Mouse (Mus musculus): ENCODE measurements around the gene Plxna3.

Plxna3 gene

GRCm38 (mm10) chrX:74368209-74368909 lies 39.5 kb downstream of the Plxna3 start:
- in situ Hi-C loops (cut with MboI, MseI) = no loop called here

DNA sequence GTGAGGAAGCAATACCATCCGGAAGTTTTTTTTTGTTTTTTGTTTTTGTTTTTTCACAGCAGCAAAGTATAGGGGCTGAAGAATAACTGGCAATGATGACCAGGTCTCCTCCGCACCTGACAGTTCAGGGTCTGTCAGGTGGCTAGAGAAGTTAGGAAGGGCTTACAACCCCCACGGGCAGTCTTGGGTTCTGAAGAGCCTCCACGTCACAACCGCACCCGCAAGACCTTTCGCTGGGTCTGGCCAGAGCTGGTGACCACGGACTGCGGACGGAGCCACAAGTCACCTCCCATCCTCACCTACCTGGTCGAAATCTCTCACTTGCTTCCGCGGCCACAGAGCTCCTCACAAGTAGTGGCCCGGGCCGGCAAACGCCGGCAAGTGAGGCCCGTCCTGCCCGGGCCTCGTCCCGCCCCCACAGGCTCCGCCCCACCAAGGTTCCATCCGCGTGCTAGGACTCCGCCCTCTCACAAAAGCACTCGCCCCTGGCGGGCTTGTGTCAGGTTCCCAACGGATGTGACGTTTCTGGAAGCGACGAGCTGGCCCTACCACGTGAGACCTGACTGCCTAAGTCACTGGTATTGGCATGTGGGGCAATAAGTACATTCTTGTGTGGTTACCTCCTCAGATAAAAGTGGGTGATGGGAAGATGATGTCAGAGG lies 44.2 kb downstream of the Plxna3 start, which contains the start of the genes Ubl4a and Slc10a3:
TSS of gene Ubl4a (minus strand) at position 331 of the 662 bp plus-strand sequence.
TSS of gene Slc10a3 (minus strand) at position 462 of the 662 bp plus-strand sequence.
- in situ Hi-C loops (cut with MboI, MseI) = no loop called here

- in situ Hi-C loops (cut with MboI, MseI) = no loop called here
These were observed 55.6 kb downstream of the Plxna3 start for GRCm38 (mm10) chrX:74384451-74384850.

GRCm38 (mm10) chrX:74388153-74388552 lies 59.3 kb downstream of the Plxna3 start:
- in situ Hi-C loops (cut with MboI, MseI) = no loop called here

DNA sequence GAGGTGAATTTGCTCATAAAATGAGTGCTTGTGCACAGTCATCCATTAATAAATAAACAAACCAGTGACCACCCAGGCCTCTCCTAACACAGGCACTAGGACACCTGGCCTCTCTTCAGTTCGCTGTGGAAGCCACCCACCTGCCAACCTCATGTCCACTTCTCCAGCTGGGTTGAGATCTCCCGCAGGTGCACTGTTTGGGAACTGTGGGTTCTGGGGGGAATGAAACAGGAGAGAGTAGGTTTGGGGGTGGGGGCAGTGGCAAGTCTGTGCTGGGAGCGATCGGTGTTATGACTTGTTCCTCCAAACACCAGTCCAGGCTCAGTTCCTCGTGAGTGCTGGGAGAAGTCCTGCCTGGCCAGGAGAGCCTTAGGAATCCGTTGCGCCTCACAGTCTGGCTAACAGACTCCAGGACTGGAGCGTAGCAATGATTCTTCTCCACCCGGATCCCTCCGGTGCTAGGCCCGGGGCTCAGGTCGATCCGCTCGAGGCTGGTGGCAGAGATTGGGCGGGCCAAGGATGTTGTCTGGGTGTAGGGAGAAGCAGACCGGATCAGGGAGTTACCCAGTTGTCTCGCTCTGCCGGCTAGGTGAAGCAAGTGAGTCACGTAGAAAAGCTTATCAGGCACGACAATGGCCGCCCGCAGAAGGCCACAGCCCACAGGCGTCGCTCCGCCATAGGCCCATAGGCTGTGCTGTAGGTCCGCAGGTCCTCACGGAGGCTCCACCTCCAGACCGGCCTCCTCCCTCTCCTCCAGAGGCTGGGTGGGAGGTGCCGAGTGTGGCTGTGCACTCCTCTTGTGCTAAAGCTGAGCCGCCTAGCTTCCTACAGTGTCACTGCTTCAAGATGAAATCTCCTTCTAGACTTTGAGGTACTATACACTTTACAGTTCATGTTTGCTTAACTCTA lies 63.9 kb downstream of the Plxna3 start, which contains the start of the genes Fam3a and Ikbkg:
TSS of gene Fam3a (minus strand) at position 738 of the 909 bp plus-strand sequence.
TSS of gene Ikbkg (plus strand) at position 756 of the 909 bp plus-strand sequence.
- in situ Hi-C loops (cut with MboI, MseI) = no loop called here

Data from T-helper 17 cell (primary cell).